Mouse (Mus musculus): ENCODE measurements around the gene Nckap5. TPM values are rescaled to one million over a fixed set of nuclear protein-coding genes. Genes with fewer than 3 reads are reported as not detected.

Gene Nckap5
- polyA plus RNA-seq, 1 experiment from 2014 or later = 6.2 TPM

GRCm38 (mm10) chr1:126846317-126846716, 15.7 kb upstream of the Nckap5 start:
- Histone ChIP-seq H3K4me2 (ENCODE audit: low read depth, low read length) (no peak overlapping the region), H3K27me3 (replicated peaks; ENCODE audit: control insufficient read depth, insufficient read depth, low read length) (no peaks in the 10 kb centered on the region), H3K9me3 (ENCODE audit: control insufficient read depth, low read length) (no peaks in the 10 kb centered on the region), H3K4me1 (ENCODE audit: control insufficient read depth, insufficient read depth, low read length) (no peaks in the 10 kb centered on the region; the same call in 1 of the 2 replicates), H3K36me3 (ENCODE audit: control insufficient read depth, insufficient read depth, low read length) (no peaks in the 10 kb centered on the region), H3K27ac (replicated peaks; ENCODE audit: low read depth, low read length) (no peak overlapping the region; the same call in 1 of the 2 replicates), H3K4me3 (ENCODE audit: low read depth, low read length) (no peak overlapping the region), H3K9ac (ENCODE audit: low read depth, low read length) (no peak overlapping the region)
- 55% methylated on average over 4 of the region's 4 CpGs for WGBS
- no peak for DNase-seq (ENCODE audit: low spot score)
- ATAC-seq (ENCODE audit: low read depth) = no peak

- H3K27ac ChIP-seq (replicated peaks; ENCODE audit: low read depth, low read length) = no peak overlapping the region
- no peaks in the 10 kb centered on the region for H3K9me3 ChIP-seq (ENCODE audit: control insufficient read depth, low read length)
- H3K4me2 ChIP-seq (ENCODE audit: low read depth, low read length) = no peak overlapping the region
- 0 out of 2 replicates have a peak, but pooled peaks cover 9% of the 10 kb centered on the region for H3K27me3 ChIP-seq (replicated peaks; ENCODE audit: control insufficient read depth, insufficient read depth, low read length)
- no peak overlapping the region for H3K9ac ChIP-seq (ENCODE audit: low read depth, low read length)
- DNase-seq (ENCODE audit: low spot score) (no peak), ATAC-seq (ENCODE audit: low read depth) (no peak)
- H3K4me1 ChIP-seq (ENCODE audit: control insufficient read depth, insufficient read depth, low read length) = peaks cover 8% of the 10 kb centered on the region; the same call in 1 of the 2 replicates
- 83% methylated on average over 1 of the region's 1 CpGs for WGBS
- H3K4me3 ChIP-seq (ENCODE audit: low read depth, low read length) = no peak overlapping the region
- H3K36me3 ChIP-seq (ENCODE audit: control insufficient read depth, insufficient read depth, low read length) = no peaks in the 10 kb centered on the region
These were observed 2.3 kb upstream of the Nckap5 start for GRCm38 (mm10) chr1:126832885-126833284.

GRCm38 (mm10) chr1:126829031-126829430, 1.6 kb downstream of the Nckap5 start:
- H3K36me3 ChIP-seq (ENCODE audit: control insufficient read depth, insufficient read depth, low read length) = no peaks in the 10 kb centered on the region
- H3K9me3 ChIP-seq (ENCODE audit: control insufficient read depth, low read length) = no peaks in the 10 kb centered on the region
- peak overlapping the region; percentile 8; the same call in 1 of the 2 replicates for H3K27ac ChIP-seq (replicated peaks; ENCODE audit: low read depth, low read length)
- ATAC-seq (ENCODE audit: low read depth) = no peak
- DNase-seq (ENCODE audit: low spot score) = peak; percentile 60
- no peak overlapping the region for H3K9ac ChIP-seq (ENCODE audit: low read depth, low read length)
- 0 out of 2 replicates have a peak, but pooled peaks cover 9% of the 10 kb centered on the region for H3K27me3 ChIP-seq (replicated peaks; ENCODE audit: control insufficient read depth, insufficient read depth, low read length)
- peak overlapping the region; percentile 44 for H3K4me2 ChIP-seq (ENCODE audit: low read depth, low read length)
- peaks cover 8% of the 10 kb centered on the region; the same call in 1 of the 2 replicates for H3K4me1 ChIP-seq (ENCODE audit: control insufficient read depth, insufficient read depth, low read length)
- H3K4me3 ChIP-seq (ENCODE audit: low read depth, low read length) = peak overlapping the region; percentile 14
- 65% methylated on average over 9 of the region's 9 CpGs for WGBS

GRCm38 (mm10) chr1:126824841-126825240, 5.8 kb downstream of the Nckap5 start:
- Histone ChIP-seq H3K27me3 (replicated peaks; ENCODE audit: control insufficient read depth, insufficient read depth, low read length) (0 out of 2 replicates have a peak, but pooled peaks cover 9% of the 10 kb centered on the region), H3K4me2 (ENCODE audit: low read depth, low read length) (no peak overlapping the region), H3K4me3 (ENCODE audit: low read depth, low read length) (no peak overlapping the region), H3K4me1 (ENCODE audit: control insufficient read depth, insufficient read depth, low read length) (no peaks in the 10 kb centered on the region), H3K9ac (ENCODE audit: low read depth, low read length) (no peak overlapping the region), H3K9me3 (ENCODE audit: control insufficient read depth, low read length) (no peaks in the 10 kb centered on the region), H3K36me3 (ENCODE audit: control insufficient read depth, insufficient read depth, low read length) (no peaks in the 10 kb centered on the region), H3K27ac (replicated peaks; ENCODE audit: low read depth, low read length) (no peak overlapping the region)
- ATAC-seq (ENCODE audit: low read depth) (no peak), DNase-seq (ENCODE audit: low spot score) (no peak)
- WGBS = 58% methylated on average over 3 of the region's 3 CpGs

GRCm38 (mm10) chr1:126822246-126822645, 8.4 kb downstream of the Nckap5 start:
- Histone ChIP-seq H3K9ac (ENCODE audit: low read depth, low read length) (no peak overlapping the region), H3K36me3 (ENCODE audit: control insufficient read depth, insufficient read depth, low read length) (no peaks in the 10 kb centered on the region), H3K27me3 (replicated peaks; ENCODE audit: control insufficient read depth, insufficient read depth, low read length) (no peaks in the 10 kb centered on the region), H3K9me3 (ENCODE audit: control insufficient read depth, low read length) (no peaks in the 10 kb centered on the region), H3K4me3 (ENCODE audit: low read depth, low read length) (no peak overlapping the region), H3K4me2 (ENCODE audit: low read depth, low read length) (no peak overlapping the region), H3K4me1 (ENCODE audit: control insufficient read depth, insufficient read depth, low read length) (peaks cover 9% of the 10 kb centered on the region), H3K27ac (replicated peaks; ENCODE audit: low read depth, low read length) (no peak overlapping the region)
- 65% methylated on average over 6 of the region's 6 CpGs for WGBS
- DNase-seq (ENCODE audit: low spot score) (no peak), ATAC-seq (ENCODE audit: low read depth) (no peak)

GRCm38 (mm10) chr1:126817381-126818034, 13.1 kb downstream of the Nckap5 start:
- peak overlapping the region; percentile 21; the same call in 1 of the 2 replicates for H3K4me2 ChIP-seq (ENCODE audit: low read depth, low read length)
- no peak overlapping the region for H3K27ac ChIP-seq (replicated peaks; ENCODE audit: low read depth, low read length)
- H3K27me3 ChIP-seq (replicated peaks; ENCODE audit: control insufficient read depth, insufficient read depth, low read length) = no peaks in the 10 kb centered on the region

GRCm38 (mm10) chr1:126806994-126807611, 23.5 kb downstream of the Nckap5 start:
- WGBS = 66% methylated on average over 3 of the region's 3 CpGs
- no peaks in the 10 kb centered on the region for H3K4me1 ChIP-seq (ENCODE audit: control insufficient read depth, insufficient read depth, low read length)
- no peak overlapping the region for H3K9ac ChIP-seq (ENCODE audit: low read depth, low read length)
- no peak overlapping the region for H3K4me3 ChIP-seq (ENCODE audit: low read depth, low read length)
- no peaks in the 10 kb centered on the region for H3K36me3 ChIP-seq (ENCODE audit: control insufficient read depth, insufficient read depth, low read length)
- H3K27me3 ChIP-seq (replicated peaks; ENCODE audit: control insufficient read depth, insufficient read depth, low read length) = no peaks in the 10 kb centered on the region
- no peak overlapping the region for H3K4me2 ChIP-seq (ENCODE audit: low read depth, low read length)
- no peaks in the 10 kb centered on the region for H3K9me3 ChIP-seq (ENCODE audit: control insufficient read depth, low read length)
- H3K27ac ChIP-seq (replicated peaks; ENCODE audit: low read depth, low read length) = no peak overlapping the region
- ATAC-seq (ENCODE audit: low read depth) (no peak), DNase-seq (ENCODE audit: low spot score) (peak; percentile 18)

More at GRCm38 (mm10) chr1:126817381-126818034, 13.1 kb downstream of the Nckap5 start:
- Histone ChIP-seq H3K9me3 (ENCODE audit: control insufficient read depth, low read length) (0 out of 2 replicates have a peak, but pooled peaks cover 8% of the 10 kb centered on the region), H3K9ac (ENCODE audit: low read depth, low read length) (no peak overlapping the region), H3K4me3 (ENCODE audit: low read depth, low read length) (no peak overlapping the region), H3K4me1 (ENCODE audit: control insufficient read depth, insufficient read depth, low read length) (peaks cover 12% of the 10 kb centered on the region), H3K36me3 (ENCODE audit: control insufficient read depth, insufficient read depth, low read length) (no peaks in the 10 kb centered on the region)
- ATAC-seq (ENCODE audit: low read depth) (peak; percentile 89), DNase-seq (ENCODE audit: low spot score) (peak; percentile 87)
- 22% methylated on average over 9 of the region's 9 CpGs for WGBS

- Histone ChIP-seq H3K9me3 (ENCODE audit: control insufficient read depth, low read length) (no peaks in the 10 kb centered on the region), H3K9ac (ENCODE audit: low read depth, low read length) (no peak overlapping the region), H3K27ac (replicated peaks; ENCODE audit: low read depth, low read length) (no peak overlapping the region), H3K4me1 (ENCODE audit: control insufficient read depth, insufficient read depth, low read length) (no peaks in the 10 kb centered on the region), H3K4me3 (ENCODE audit: low read depth, low read length) (no peak overlapping the region), H3K27me3 (replicated peaks; ENCODE audit: control insufficient read depth, insufficient read depth, low read length) (no peaks in the 10 kb centered on the region), H3K4me2 (ENCODE audit: low read depth, low read length) (no peak overlapping the region), H3K36me3 (ENCODE audit: control insufficient read depth, insufficient read depth, low read length) (no peaks in the 10 kb centered on the region)
- ATAC-seq (ENCODE audit: low read depth) = no peak
- 59% methylated on average over 7 of the region's 7 CpGs for WGBS
- peak; percentile 13 for DNase-seq (ENCODE audit: low spot score)
These were observed 24.1 kb downstream of the Nckap5 start for GRCm38 (mm10) chr1:126806548-126806947.
